ENCODE assay signal across 8 mouse cellular contexts in the genomic region with DNA sequence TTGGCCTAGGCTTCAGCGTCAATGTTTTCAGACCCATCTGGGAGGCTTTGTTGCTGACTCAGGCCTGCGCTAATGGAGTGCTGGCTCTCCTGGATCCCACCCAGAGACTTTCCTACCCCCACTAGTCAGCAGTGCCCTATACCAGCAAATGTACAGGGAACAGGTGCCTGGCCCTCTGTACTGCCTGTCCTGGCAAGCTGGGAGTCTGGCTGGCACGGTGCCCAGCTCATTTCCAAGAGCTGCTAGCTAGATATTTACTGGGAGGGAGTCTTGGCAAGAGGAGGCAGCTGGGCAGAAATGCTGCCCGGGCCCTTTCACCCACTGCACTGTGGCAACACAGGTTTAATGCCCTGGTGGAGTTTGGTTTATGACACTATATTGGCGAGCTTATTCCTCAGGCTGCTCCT.
DNase-seq lines count a peak whose midpoint lies in the region; TF ChIP-seq lines count a peak whose summit lies in the region.

No protein-coding gene starts in this region.

- H3K27ac ChIP-seq in olfactory bulb, adult 2 months (ENCODE audit: insufficient read depth, low read depth, low read length) = 0 out of 2 replicates have a peak overlapping the region, but pooled peaks have one; percentile 10

- peak; percentile 87 for DNase-seq in adrenal gland, postnatal 25 days
- peak; percentile 100 for DNase-seq in cerebellum, postnatal 14 days
- peak; percentile 60 to 85 for DNase-seq in gastrocnemius, postnatal 4 days (ENCODE audit: low spot score in 2 of 2)
- DNase-seq in kidney, adult 8-10 months = peak; percentile 97 to 98
- DNase-seq in left cerebral cortex, postnatal 14 days (ENCODE audit: low spot score in 2 of 2) = peak; percentile 77 to 83
- peak; percentile 84 to 88 for DNase-seq in urinary bladder, postnatal 4 days (ENCODE audit: low spot score in 2 of 2)
- no peak for DNase-seq in thymus, postnatal 0 days (ENCODE audit: low spot score)

- no peak for TF ChIP-seq POLR2A in olfactory bulb, adult 2 months (IDR thresholded peaks at IDR 0.05; ENCODE audit: insufficient read depth, low read depth, low read length)

- H3K4me3 ChIP-seq in olfactory bulb, adult 2 months (ENCODE audit: insufficient read depth, low read depth, low read length) = no peak overlapping the region

- peaks cover 10% of the 10 kb centered on the region for H3K4me1 ChIP-seq in olfactory bulb, adult 2 months (ENCODE audit: control insufficient read depth, insufficient read depth, low read length)

- intact Hi-C loops in left cerebral cortex, postnatal 14 days (cut with DNase I) = no loop called here

- TF ChIP-seq CTCF in olfactory bulb, adult 2 months (IDR thresholded peaks at IDR 0.05; ENCODE audit: insufficient read depth, low read depth, low read length) = no peak

- 22% methylated on average over 5 of the region's 5 CpGs for WGBS in olfactory bulb, adult 2 months
